Mouse (Mus musculus) CD4-positive, CD25-positive, alpha-beta regulatory T cell, adult 4 months (primary cell): ENCODE results near the gene Tprkb. TPM values are rescaled to one million over a fixed set of nuclear protein-coding genes. Genes with fewer than 3 reads are reported as not detected.
A peak's percentile ranks its signal among the peaks of the same experiment; 100 is the strongest.
"Not testable (repeated sequence)": the region's sequence is repeated elsewhere in the genome, so short reads cannot be mapped to it uniquely, and the experiment has no call there.

ENCODE experiments used
- ATAC-seq: one replicate; pipeline ENCODE4 v1.8.0; 2017
- polyA plus RNA-seq, 2 experiments: library from polyadenylated mRNA; unstranded; fragments of 100-300 nt; shearing (Covaris generic); gene quantifications; one replicate each; pipeline ENCODE4 v1.2.1; 2017

The Tprkb gene
- polyA plus RNA-seq, 2 experiments from 2014 or later, result 34.7 to 44.8 TPM

- ATAC-seq, result peak; percentile 95
These were observed 4.2 kb downstream of the Tprkb start, which contains the start of gene Nat8f1 for GRCm38 (mm10) chr6:85915539-85916513. Gene Nat8f1, minus strand, starts transcription at chr6:85915687.

- ATAC-seq, result no peak
These were observed 4.9 kb downstream of the Tprkb start for GRCm38 (mm10) chr6:85916596-85916995.

- not testable (repeated sequence) for ATAC-seq
These were observed 6.7 kb downstream of the Tprkb start for GRCm38 (mm10) chr6:85918341-85918740.

GRCm38 (mm10) chr6:85919401-85919800 lies 7.7 kb downstream of the Tprkb start:
- no peak for ATAC-seq

- no peak for ATAC-seq
These were observed 12.0 kb downstream of the Tprkb start for GRCm38 (mm10) chr6:85923643-85924042.

- ATAC-seq, result no peak
These were observed 15.0 kb downstream of the Tprkb start for GRCm38 (mm10) chr6:85926709-85927108.

DNA sequence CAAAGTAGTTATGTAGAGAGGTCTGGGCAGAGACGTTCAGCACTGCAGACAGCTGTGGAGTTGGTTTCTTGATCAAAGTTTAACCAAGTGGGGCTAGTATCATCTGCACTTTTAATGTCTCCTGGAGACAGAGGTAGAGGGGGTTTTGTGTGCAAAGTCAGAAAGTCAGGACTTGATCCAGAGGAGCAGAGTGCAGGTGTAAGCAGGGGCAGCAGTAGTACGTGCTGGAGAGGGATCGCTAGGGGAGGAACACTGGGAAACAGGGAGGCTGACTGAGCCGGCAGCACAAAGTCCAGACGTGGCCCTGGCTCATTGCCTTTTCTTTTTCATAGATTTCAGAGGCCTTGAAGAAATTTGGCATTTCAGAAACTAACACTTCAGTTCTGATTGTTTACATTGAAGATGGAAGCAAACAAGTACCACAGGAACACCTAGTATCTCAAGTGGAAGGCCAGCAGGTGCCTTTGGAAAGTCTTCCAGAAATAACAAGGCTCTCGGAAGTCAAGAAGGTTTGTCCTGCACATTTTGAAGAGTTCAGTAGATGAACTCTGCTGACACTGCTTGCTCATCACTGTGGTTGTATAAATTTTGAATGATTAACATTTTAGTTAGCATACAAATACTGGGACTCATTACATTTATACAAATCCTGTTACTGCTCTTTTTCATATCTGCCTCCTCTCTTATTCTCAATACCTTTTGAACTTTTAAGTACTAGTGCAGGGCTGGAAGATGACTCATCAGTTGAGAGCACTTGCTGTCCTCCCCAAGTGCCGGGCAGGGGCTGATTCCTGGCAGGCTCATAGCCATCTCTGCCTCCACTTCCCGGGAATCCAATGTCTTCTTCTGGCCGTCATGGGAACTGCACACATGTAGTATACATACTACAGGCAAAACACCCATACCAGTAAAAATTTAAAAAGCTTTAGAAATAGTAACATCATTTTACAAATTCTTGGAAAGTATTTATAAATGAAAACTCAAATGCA lies 16.1 kb downstream of the Tprkb start:
- no peak for ATAC-seq

DNA sequence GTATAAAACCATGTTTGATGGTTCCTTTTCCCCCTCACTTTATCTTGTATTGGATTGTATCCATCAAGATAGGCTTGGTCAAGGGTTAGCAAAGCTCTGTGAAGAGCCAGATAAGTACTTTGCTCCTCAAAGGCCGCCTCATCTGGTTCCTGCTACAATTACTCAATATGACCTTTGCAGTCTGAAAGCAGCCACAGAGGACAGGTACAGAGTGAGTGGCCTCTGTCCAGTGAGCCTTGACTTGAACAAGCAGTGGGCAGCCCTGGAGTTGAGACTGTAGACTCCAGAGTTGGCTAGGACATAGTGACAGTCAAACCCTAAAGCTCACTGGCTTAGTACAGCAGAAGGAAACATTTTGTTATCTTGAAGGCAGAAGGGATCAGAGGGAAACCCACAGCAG lies 17.6 kb downstream of the Tprkb start:
- no peak for ATAC-seq

- ATAC-seq, result no peak
These were observed 22.4 kb downstream of the Tprkb start for GRCm38 (mm10) chr6:85934047-85934446.

GRCm38 (mm10) chr6:85935646-85936045 lies 24.0 kb downstream of the Tprkb start:
- ATAC-seq, result no peak

DNA sequence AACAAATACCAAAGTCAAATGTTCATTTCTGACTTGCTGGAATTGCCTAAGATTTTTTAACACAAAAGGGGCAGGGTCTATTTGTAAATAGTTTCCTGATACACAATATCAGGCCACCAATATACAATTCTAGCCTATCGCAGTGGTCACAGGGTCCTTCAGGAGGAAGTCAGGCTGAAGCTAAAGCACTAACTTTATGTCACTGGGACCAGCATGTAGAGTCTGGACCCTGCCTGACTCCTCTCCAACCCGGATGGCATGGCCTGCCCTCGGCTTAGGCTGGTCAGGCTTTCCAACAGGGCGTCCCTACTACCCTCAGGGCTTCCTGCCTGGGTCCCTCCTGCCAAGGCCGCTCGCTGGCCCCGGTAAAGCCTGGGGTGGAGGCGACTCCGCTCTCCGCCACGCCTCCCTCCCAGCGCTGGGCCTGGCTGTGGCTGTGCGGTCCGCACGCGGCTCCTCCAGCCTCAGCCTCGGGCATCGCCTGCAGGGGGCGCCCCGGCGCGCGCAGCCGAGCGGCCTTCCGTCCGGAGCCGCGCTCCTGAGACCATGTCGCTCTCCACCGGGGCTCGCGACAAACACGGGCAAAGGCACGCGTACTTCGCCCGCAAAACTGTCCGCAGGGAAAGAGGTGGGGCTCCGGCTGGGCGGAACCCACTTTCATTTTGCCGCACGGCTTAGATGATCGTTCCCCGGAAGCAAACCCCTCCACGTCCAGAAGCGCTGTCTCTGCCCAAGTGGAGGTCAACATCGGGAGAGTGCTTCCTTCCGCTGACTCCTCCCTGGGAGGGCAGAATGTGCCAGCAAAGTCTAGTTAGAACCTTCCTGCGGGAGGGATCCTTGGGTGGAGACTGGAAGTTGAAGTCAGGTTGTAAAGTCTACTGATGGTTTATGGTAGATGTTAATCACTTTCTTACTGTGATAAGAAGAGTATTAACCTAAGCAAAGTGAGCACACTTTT lies 25.1 kb downstream of the Tprkb start:
- peak; percentile 86 for ATAC-seq

DNA sequence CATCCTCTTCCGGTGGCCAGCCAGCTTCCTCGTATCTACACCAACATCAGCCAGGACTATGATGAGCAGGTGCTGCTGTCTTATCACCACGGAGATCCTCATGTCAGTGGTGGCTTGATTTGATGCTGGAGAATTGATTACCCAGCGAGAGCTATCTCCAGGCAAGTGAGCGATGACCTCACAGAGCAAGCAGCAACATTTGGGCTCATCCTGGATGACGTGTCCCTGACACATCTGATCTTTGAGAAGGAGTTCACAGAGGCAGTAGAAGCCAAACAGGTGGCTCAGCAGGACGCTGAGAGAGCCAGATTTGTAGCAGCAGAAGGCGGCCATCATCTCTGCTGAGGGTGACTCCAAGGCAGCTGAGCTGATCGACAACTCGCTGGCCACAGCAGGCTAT lies 27.0 kb downstream of the Tprkb start:
- no peak for ATAC-seq

GRCm38 (mm10) chr6:85942469-85942868 lies 30.8 kb downstream of the Tprkb start:
- ATAC-seq, result no peak

DNA sequence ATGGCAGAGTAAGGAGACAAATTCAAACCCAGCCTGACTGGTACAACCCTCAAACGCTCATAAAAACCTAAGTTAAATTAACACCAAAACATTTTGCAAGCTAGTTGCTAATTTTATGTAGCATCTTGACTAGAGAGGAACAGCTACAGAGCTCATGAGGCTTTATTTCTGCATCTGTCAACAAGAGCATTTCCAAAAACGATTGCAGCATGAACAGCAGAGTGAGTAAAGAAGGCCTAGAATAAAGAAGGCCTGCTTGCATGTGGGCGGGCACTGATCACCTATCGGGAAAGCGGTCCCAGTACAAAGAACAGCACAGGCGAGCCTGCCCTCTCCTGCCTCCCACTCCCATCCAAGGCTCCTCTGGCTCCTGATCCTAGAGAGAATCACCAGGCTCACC lies 36.9 kb downstream of the Tprkb start:
- no peak for ATAC-seq

DNA sequence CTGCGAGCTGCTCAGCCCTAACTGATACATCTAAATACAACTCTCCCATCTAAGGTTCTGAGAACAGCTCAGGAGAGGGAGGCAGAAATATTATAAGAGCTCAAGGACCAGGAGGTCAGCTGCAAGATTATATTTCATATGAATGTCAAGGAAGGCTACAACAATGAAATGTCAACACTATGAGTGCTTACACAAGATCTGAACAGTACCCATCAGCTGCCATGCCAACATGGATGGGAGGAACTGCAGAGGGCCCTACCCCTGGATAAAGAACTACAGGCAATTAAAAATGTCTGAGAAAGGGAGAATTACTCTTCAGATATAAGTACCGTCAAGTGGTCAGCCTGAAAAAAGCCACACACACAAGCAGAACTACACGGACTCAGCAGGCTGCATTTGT lies 45.9 kb downstream of the Tprkb start:
- no peak for ATAC-seq

- peak; percentile 80 for ATAC-seq
These were observed 49.7 kb downstream of the Tprkb start, which contains the start of gene Dusp11 for GRCm38 (mm10) chr6:85961101-85962091. Gene Dusp11, minus strand, starts transcription at chr6:85961667.

DNA sequence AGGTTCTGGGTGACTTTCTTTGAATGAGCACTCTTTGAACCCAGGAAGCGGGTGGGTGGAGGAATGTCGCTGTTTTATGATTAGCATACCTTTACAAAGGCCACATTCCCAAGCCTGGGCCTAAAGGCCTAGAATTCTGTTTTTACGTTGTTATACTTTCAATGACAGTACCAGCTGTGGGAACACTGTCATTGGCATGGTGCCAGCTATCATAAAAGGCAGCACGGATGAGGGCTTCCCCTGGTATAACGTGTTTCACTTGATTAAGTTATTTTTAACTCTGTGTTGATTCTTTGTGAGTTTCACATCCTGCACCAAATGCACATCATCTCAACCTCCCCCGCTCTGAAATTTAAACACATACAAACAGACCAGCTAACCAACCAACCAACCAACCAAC lies 54.4 kb downstream of the Tprkb start:
- peak; percentile 78 for ATAC-seq

DNA sequence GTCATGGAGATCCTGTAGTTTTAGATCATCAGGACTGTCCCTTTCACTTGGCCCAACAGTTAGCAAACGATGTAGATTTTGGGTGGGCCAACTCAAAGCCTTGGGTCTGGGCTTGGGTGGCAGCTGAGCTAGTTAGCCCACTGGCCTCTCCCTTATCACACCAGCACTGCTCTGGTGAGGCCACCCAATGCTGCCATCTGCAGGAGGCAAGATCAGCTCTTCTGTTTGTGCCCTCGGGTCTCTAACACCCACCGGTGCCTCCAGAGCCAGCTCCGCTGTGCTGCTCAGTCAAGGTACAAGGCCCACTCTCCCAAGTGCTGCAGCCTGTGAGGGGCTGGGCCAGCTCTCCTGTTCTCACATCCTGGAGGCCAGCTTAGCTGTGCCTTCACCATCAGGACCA lies 55.0 kb downstream of the Tprkb start:
- peak; percentile 3 for ATAC-seq

DNA sequence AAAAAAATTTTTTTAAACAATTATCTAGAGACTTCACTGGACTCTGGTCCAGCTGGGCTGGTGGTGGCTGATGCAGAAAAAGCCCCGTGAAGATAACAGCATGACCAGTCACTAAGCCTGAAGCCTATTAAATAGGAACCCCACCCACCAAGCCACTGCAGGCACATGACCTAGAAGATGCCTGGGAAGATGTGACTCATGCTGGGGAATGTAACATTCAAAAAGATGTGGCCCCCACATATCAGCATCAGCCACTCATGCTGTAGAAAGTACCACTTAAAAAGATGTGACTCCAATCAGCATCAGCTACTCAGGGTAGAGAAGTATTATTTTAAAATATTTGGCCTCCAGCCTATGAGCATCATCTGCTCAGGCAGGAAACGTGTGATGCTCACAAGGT lies 58.2 kb downstream of the Tprkb start:
- no peak for ATAC-seq

DNA sequence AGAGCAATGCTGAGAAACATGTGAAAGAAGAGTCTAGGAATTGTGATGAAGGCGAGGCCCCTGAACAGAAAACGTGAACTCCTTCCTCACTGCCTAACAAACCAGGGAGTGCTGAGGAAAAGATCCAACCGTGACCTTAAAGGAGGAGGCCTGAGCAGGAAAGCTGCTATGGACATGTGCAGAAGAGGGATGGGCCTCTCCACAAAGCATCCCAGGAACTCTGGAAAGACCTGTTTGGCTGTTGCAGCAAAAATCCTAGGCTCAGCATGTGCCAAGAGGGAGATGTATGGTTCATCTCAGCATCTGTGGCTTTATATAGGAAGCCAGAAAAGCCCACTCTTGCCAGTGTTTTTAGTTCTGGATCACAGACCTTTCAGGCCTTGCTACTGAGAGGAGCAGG lies 61.0 kb downstream of the Tprkb start:
- no peak for ATAC-seq

- ATAC-seq, result no peak
These were observed 61.7 kb downstream of the Tprkb start for GRCm38 (mm10) chr6:85973336-85973735.
